Mouse (Mus musculus): ENCODE measurements around the gene Lmbrd2. TPM values are rescaled to one million over a fixed set of nuclear protein-coding genes. Genes with fewer than 3 reads are reported as not detected.

Lmbrd2 gene
- polyA plus RNA-seq, 1 experiment: 3.8 TPM

DNA sequence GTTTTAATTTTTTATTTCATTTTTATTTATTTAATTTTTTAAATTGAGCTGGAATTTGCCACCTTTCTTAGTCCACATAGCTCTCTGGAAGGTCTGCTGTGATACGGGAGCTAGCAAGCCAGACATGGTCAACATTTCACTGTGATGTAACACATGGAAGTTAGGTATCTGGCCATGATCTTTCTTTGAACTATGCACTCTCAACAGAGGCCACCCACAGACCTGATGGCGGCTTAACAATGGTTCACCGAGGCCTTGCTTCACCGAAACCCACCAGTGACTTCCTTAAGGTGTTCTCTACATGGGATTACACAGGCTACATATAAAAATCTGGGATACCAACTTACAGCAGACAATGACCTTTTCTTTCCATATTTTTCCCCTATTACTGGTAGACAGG is 26.2 kb upstream of the Lmbrd2 start:
- H3K4me3 ChIP-seq (ENCODE audit: insufficient read depth, poor library complexity, severe bottlenecking): no peak overlapping the region
- TF ChIP-seq CEBPB (IDR thresholded peaks at IDR 0.05; ENCODE audit: low read depth): no peak
- TF ChIP-seq USF1 (IDR thresholded peaks at IDR 0.05; ENCODE audit: low read depth): no peak
- no peak for TF ChIP-seq FOSL1 (IDR thresholded peaks at IDR 0.05; ENCODE audit: insufficient read depth, low read length, poor library complexity, severe bottlenecking)
- TF ChIP-seq CTCF (IDR thresholded peaks at IDR 0.05; ENCODE audit: control insufficient read depth, insufficient read depth, insufficient read length): no peak
- TF ChIP-seq MYOG (IDR thresholded peaks at IDR 0.05; ENCODE audit: control insufficient read depth, extremely low read depth, insufficient read length): no peak
- TF ChIP-seq MYOD1 (IDR thresholded peaks at IDR 0.05; ENCODE audit: control insufficient read depth, insufficient read length, low read depth): no peak
- TF ChIP-seq MAX (IDR thresholded peaks at IDR 0.05): no peak
- peaks cover 10% of the 10 kb centered on the region for H3K79me2 ChIP-seq (ENCODE audit: control insufficient read depth, insufficient read depth)
- no peaks in the 10 kb centered on the region for H3K27me3 ChIP-seq (ENCODE audit: control insufficient read depth, insufficient read depth, insufficient read length)
- H3ac ChIP-seq (ENCODE audit: control insufficient read depth, insufficient read length, low read depth): no peak overlapping the region
- H3K79me3 ChIP-seq (ENCODE audit: low read depth): no peaks in the 10 kb centered on the region
- peaks cover 94% of the 10 kb centered on the region for H3K36me3 ChIP-seq (ENCODE audit: control insufficient read depth, insufficient read depth)

DNA sequence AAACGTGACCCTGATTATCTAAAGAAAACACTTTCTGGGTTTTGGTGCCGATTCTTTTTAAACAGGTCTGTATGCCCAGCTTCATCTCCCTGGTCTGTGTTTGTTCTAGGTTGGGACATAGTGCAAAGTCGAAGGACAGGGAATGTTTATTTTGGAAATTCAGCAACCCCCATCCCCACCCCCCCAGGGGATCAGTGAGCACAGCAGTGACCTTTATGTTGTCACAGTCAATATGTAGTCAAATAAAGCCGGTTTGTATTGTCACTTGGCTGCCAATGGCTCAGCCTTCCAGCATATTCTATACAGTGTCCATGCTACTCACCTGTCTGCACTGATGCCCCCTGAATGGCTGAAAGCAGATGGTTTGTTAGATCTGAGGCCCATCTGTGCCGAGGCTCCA is 25.8 kb upstream of the Lmbrd2 start:
- peaks cover 96% of the 10 kb centered on the region for H3K36me3 ChIP-seq (ENCODE audit: control insufficient read depth, insufficient read depth)
- H3K27me3 ChIP-seq (ENCODE audit: control insufficient read depth, insufficient read depth, insufficient read length): no peaks in the 10 kb centered on the region
- H3K4me3 ChIP-seq (ENCODE audit: insufficient read depth, poor library complexity, severe bottlenecking): no peak overlapping the region
- H3K79me3 ChIP-seq (ENCODE audit: low read depth): no peaks in the 10 kb centered on the region
- peaks cover 15% of the 10 kb centered on the region for H3K79me2 ChIP-seq (ENCODE audit: control insufficient read depth, insufficient read depth)
- H3ac ChIP-seq (ENCODE audit: control insufficient read depth, insufficient read length, low read depth): no peak overlapping the region
- no peak for TF ChIP-seq USF1 (IDR thresholded peaks at IDR 0.05; ENCODE audit: low read depth)
- TF ChIP-seq FOSL1 (IDR thresholded peaks at IDR 0.05; ENCODE audit: insufficient read depth, low read length, poor library complexity, severe bottlenecking): no peak
- no peak for TF ChIP-seq MYOG (IDR thresholded peaks at IDR 0.05; ENCODE audit: control insufficient read depth, extremely low read depth, insufficient read length)
- no peak for TF ChIP-seq MAX (IDR thresholded peaks at IDR 0.05)
- no peak for TF ChIP-seq MYOD1 (IDR thresholded peaks at IDR 0.05; ENCODE audit: control insufficient read depth, insufficient read length, low read depth)
- TF ChIP-seq CEBPB (IDR thresholded peaks at IDR 0.05; ENCODE audit: low read depth): no peak
- no peak for TF ChIP-seq CTCF (IDR thresholded peaks at IDR 0.05; ENCODE audit: control insufficient read depth, insufficient read depth, insufficient read length)

- Histone ChIP-seq H3K27me3 (ENCODE audit: control insufficient read depth, insufficient read depth, insufficient read length) (no peaks in the 10 kb centered on the region), H3K79me2 (ENCODE audit: control insufficient read depth, insufficient read depth) (peaks cover 15% of the 10 kb centered on the region), H3K79me3 (ENCODE audit: low read depth) (no peaks in the 10 kb centered on the region), H3ac (ENCODE audit: control insufficient read depth, insufficient read length, low read depth) (no peak overlapping the region), H3K36me3 (ENCODE audit: control insufficient read depth, insufficient read depth) (peaks cover 99% of the 10 kb centered on the region), H3K4me3 (ENCODE audit: insufficient read depth, poor library complexity, severe bottlenecking) (no peak overlapping the region)
- TF ChIP-seq MYOD1 (IDR thresholded peaks at IDR 0.05; ENCODE audit: control insufficient read depth, insufficient read length, low read depth) (no peak), MAX (IDR thresholded peaks at IDR 0.05) (no peak), FOSL1 (IDR thresholded peaks at IDR 0.05; ENCODE audit: insufficient read depth, low read length, poor library complexity, severe bottlenecking) (no peak), USF1 (IDR thresholded peaks at IDR 0.05; ENCODE audit: low read depth) (no peak), CTCF (IDR thresholded peaks at IDR 0.05; ENCODE audit: control insufficient read depth, insufficient read depth, insufficient read length) (no peak), CEBPB (IDR thresholded peaks at IDR 0.05; ENCODE audit: low read depth) (no peak), MYOG (IDR thresholded peaks at IDR 0.05; ENCODE audit: control insufficient read depth, extremely low read depth, insufficient read length) (no peak)
Measured at GRCm38 (mm10) chr15:9118852-9119251, 21.5 kb upstream of the Lmbrd2 start.

DNA sequence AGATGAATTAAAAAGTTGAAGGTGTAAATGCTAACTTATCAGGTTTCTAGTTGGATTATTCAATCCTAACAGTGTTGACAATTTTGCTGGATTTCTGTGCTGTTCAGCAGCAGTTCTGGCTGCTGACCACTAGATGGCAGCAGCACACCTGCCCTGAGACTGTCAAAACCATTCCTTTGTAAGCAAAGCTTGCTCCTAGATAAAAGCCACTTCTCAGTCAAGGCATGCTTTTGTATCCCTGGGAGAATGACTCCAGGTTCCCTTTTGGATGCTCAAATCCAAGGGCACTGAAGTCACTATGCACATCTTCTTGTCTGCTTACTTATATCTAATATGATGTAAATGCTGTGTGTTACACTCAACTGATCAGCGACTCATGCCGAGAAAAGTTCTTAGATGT is 20.3 kb upstream of the Lmbrd2 start:
- H3K79me2 ChIP-seq (ENCODE audit: control insufficient read depth, insufficient read depth): peaks cover 15% of the 10 kb centered on the region
- no peak overlapping the region for H3K4me3 ChIP-seq (ENCODE audit: insufficient read depth, poor library complexity, severe bottlenecking)
- H3K79me3 ChIP-seq (ENCODE audit: low read depth): no peaks in the 10 kb centered on the region
- no peak for TF ChIP-seq MAX (IDR thresholded peaks at IDR 0.05)
- no peak for TF ChIP-seq MYOD1 (IDR thresholded peaks at IDR 0.05; ENCODE audit: control insufficient read depth, insufficient read length, low read depth)
- no peak for TF ChIP-seq MYOG (IDR thresholded peaks at IDR 0.05; ENCODE audit: control insufficient read depth, extremely low read depth, insufficient read length)
- peak; percentile 88 for TF ChIP-seq CTCF (IDR thresholded peaks at IDR 0.05; ENCODE audit: control insufficient read depth, insufficient read depth, insufficient read length)
- no peak overlapping the region for H3ac ChIP-seq (ENCODE audit: control insufficient read depth, insufficient read length, low read depth)
- no peaks in the 10 kb centered on the region for H3K27me3 ChIP-seq (ENCODE audit: control insufficient read depth, insufficient read depth, insufficient read length)
- peaks cover 99% of the 10 kb centered on the region for H3K36me3 ChIP-seq (ENCODE audit: control insufficient read depth, insufficient read depth)

DNA sequence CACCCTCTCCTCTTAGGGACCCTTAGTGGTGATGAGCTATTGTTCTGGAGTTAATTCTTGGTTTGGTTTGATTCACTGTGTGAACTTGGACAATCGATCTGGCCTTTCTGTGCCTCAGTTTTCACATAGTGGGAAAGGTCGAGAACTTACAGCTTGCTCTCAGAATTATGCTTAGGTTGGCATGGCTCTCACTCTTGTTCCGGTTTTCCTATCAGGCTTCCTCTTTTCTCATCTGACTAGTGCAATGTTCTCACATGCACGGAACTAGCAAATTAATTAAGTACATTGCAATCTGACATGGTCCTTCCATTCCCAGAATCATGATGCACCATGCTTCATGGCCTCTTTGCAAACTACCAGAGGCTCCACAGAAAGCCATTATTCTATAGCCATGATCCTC is 17.4 kb upstream of the Lmbrd2 start:
- TF ChIP-seq USF1 (IDR thresholded peaks at IDR 0.05; ENCODE audit: low read depth) (no peak), FOSL1 (IDR thresholded peaks at IDR 0.05; ENCODE audit: insufficient read depth, low read length, poor library complexity, severe bottlenecking) (no peak), CEBPB (IDR thresholded peaks at IDR 0.05; ENCODE audit: low read depth) (no peak), MAX (IDR thresholded peaks at IDR 0.05) (no peak), CTCF (IDR thresholded peaks at IDR 0.05; ENCODE audit: control insufficient read depth, insufficient read depth, insufficient read length) (no peak), MYOD1 (IDR thresholded peaks at IDR 0.05; ENCODE audit: control insufficient read depth, insufficient read length, low read depth) (no peak), MYOG (IDR thresholded peaks at IDR 0.05; ENCODE audit: control insufficient read depth, extremely low read depth, insufficient read length) (no peak)
- Histone ChIP-seq H3K4me3 (ENCODE audit: insufficient read depth, poor library complexity, severe bottlenecking) (no peak overlapping the region), H3ac (ENCODE audit: control insufficient read depth, insufficient read length, low read depth) (no peak overlapping the region), H3K36me3 (ENCODE audit: control insufficient read depth, insufficient read depth) (peaks cover 98% of the 10 kb centered on the region), H3K27me3 (ENCODE audit: control insufficient read depth, insufficient read depth, insufficient read length) (no peaks in the 10 kb centered on the region), H3K79me3 (ENCODE audit: low read depth) (no peaks in the 10 kb centered on the region), H3K79me2 (ENCODE audit: control insufficient read depth, insufficient read depth) (peaks cover 28% of the 10 kb centered on the region)

- no peak overlapping the region for H3K4me3 ChIP-seq (ENCODE audit: insufficient read depth, poor library complexity, severe bottlenecking)
- H3K36me3 ChIP-seq (ENCODE audit: control insufficient read depth, insufficient read depth): peaks cover 98% of the 10 kb centered on the region
- H3ac ChIP-seq (ENCODE audit: control insufficient read depth, insufficient read length, low read depth): no peak overlapping the region
Measured at GRCm38 (mm10) chr15:9124856-9125255, 15.5 kb upstream of the Lmbrd2 start.

More at GRCm38 (mm10) chr15:9124856-9125255, 15.5 kb upstream of the Lmbrd2 start:
- TF ChIP-seq MAX (IDR thresholded peaks at IDR 0.05) (no peak), CTCF (IDR thresholded peaks at IDR 0.05; ENCODE audit: control insufficient read depth, insufficient read depth, insufficient read length) (no peak), USF1 (IDR thresholded peaks at IDR 0.05; ENCODE audit: low read depth) (no peak), MYOD1 (IDR thresholded peaks at IDR 0.05; ENCODE audit: control insufficient read depth, insufficient read length, low read depth) (no peak), MYOG (IDR thresholded peaks at IDR 0.05; ENCODE audit: control insufficient read depth, extremely low read depth, insufficient read length) (no peak), FOSL1 (IDR thresholded peaks at IDR 0.05; ENCODE audit: insufficient read depth, low read length, poor library complexity, severe bottlenecking) (no peak), CEBPB (IDR thresholded peaks at IDR 0.05; ENCODE audit: low read depth) (no peak)
- H3K79me3 ChIP-seq (ENCODE audit: low read depth): peaks cover 2% of the 10 kb centered on the region
- peaks cover 32% of the 10 kb centered on the region for H3K79me2 ChIP-seq (ENCODE audit: control insufficient read depth, insufficient read depth)
- H3K27me3 ChIP-seq (ENCODE audit: control insufficient read depth, insufficient read depth, insufficient read length): no peaks in the 10 kb centered on the region
